Mouse (Mus musculus) embryonic facial prominence, embryonic 14.5 days (tissue): ENCODE results near the gene Dpyd. TPM values are rescaled to one million over a fixed set of nuclear protein-coding genes. Genes with fewer than 3 reads are reported as not detected.

ENCODE experiments used
- ATAC-seq: fragments of 200-750 bp; cut with Nextera tagmentation; 2 replicates; pipeline ENCODE4 v1.8.0; 2017; ENCODE audit warnings: low read depth, moderate number of reproducible peaks, moderate TSS enrichment
- DNase-seq: peaks from one replicate; pipeline ENCODE4 v3.0.0-alpha.2; 2015; ENCODE audit warnings: low spot score
- H3K27ac ChIP-seq: fragments of 300-500 bp; sonication (generic); replicated peaks from 2 replicates; pipeline ENCODE4 v1.5.1; 2014; ENCODE audit warnings: low read depth, mild to moderate bottlenecking, low read length, moderate library complexity
- H3K27me3 ChIP-seq: fragments of 300-500 bp; sonication (generic); replicated peaks from 2 replicates; pipeline ENCODE4 v1.6.1; 2014; ENCODE audit warnings: low read length; ENCODE audit not compliant: control insufficient read depth, insufficient read depth
- H3K36me3 ChIP-seq: fragments of 300-500 bp; sonication (generic); 2 replicates; pipeline ENCODE4 v1.6.1; 2014; ENCODE audit warnings: low read length, mixed read lengths; ENCODE audit not compliant: control insufficient read depth, insufficient read depth
- H3K4me1 ChIP-seq: fragments of 300-500 bp; sonication (generic); 2 replicates; pipeline ENCODE4 v1.6.1; 2014; ENCODE audit warnings: antibody characterized with exemption, low read length; ENCODE audit not compliant: control insufficient read depth, insufficient read depth
- H3K4me2 ChIP-seq: fragments of 300-500 bp; sonication (generic); 2 replicates; pipeline ENCODE4 v1.6.1; 2014; ENCODE audit warnings: low read depth, mild to moderate bottlenecking, low read length, moderate library complexity, mixed read lengths
- H3K4me3 ChIP-seq: fragments of 300-500 bp; sonication (generic); 2 replicates; pipeline ENCODE4 v1.5.1; 2014; ENCODE audit warnings: low read depth, mild to moderate bottlenecking, low read length
- H3K9ac ChIP-seq: fragments of 300-500 bp; sonication (generic); 2 replicates; pipeline ENCODE4 v1.6.1; 2014; ENCODE audit warnings: low read depth, mild to moderate bottlenecking, low read length, moderate library complexity, mixed read lengths
- H3K9me3 ChIP-seq: fragments of 300-500 bp; sonication (generic); 2 replicates; pipeline ENCODE4 v1.6.1; 2016; ENCODE audit warnings: low read length; ENCODE audit not compliant: control insufficient read depth
- WGBS: fragments of 180-500 bp; shearing (Covaris S2); extraction: QIAGEN DNeasy Blood & Tissue Kit; methylation state at CpG from one replicate; pipeline ENCODE4 v1.1.7; 2014; 5-methylcytosine and 5-hydroxymethylcytosine counted together
- polyA plus RNA-seq: library from polyadenylated mRNA; unstranded; fragments of >200 nt; fragmentation: Nextera tagmentation; extraction: Ambion mirVana; gene quantifications from 2 replicates; pipeline ENCODE4 v1.2.1, GENCODE M21; 2014

Gene Dpyd
- polyA plus RNA-seq, 1 experiment from 2014 or later, result 6.9 TPM

DNA sequence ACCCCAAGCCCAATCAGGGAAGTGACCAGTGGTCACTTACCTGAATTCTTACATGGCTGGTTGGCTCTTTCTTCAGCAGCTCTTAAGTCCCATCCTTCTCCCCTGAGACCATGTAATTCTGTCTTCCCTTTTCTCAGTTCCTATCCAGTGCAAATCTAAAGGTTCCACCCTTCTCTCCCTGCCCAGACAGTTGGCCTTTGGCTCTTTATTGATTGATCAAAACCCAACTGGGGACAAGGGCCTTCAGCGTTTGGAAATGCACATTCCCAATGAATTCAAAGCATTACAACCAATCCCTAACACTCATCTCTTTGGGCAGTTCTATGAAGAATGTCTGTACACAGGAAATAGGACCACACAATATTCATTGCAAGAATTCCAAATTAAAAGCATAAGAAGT is 251.0 kb downstream of the Dpyd start:
- Histone ChIP-seq H3K9ac (no peak overlapping the region), H3K27ac (no peak overlapping the region), H3K36me3 (no peaks in the 10 kb centered on the region), H3K4me2 (no peak overlapping the region), H3K4me1 (no peaks in the 10 kb centered on the region), H3K9me3 (no peaks in the 10 kb centered on the region), H3K27me3 (no peaks in the 10 kb centered on the region), H3K4me3 (no peak overlapping the region)
- WGBS, result 69% methylated on average over 1 of the region's 1 CpGs
- ATAC-seq, result no peak
- DNase-seq, result no peak

DNA sequence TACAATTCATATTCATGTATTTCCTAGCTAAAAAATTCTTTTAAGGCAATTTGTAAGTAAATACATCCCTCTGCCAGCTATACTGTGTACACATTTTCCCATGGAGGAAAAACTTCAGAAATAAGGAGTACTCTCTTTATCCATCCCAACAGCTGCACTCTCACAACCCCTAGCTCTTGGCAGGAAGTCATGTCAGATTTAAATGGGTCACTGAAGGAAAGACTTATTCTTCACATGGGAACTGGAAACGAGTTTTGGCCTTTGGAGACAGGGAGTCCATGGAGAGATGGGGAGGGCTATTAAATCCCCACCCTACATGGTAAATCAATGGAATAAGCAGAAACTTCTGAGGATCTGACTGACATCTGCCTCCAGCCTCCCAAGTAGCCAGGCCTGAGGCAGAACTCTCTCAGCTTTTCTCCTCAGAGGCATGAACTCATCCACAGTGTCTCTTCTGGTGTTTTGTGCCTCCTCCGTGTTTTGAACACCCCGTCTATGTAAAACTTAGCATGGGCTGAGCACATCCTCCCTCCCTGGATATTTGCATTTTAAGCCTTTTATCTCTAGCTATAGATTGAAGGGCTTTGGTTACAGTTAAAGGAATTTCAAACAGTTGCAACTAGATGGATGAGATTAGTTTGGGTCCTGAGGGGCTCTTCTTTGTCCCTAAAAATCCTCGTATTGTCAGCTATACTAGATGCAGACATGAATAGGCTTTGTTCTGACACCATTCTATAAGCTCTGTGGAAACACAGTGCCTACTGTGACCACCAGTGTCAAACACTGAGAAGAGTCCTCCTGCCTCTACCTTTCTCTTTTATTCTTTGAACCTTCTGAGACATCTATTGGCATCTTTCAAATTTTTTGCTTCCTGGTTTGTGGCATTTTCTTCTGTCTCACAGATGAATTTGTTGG is 288.9 kb downstream of the Dpyd start:
- H3K4me2 ChIP-seq, result no peak overlapping the region
- 23% methylated on average over 4 of the region's 4 CpGs for WGBS
- no peak overlapping the region for H3K9ac ChIP-seq
- DNase-seq (peak; percentile 40), ATAC-seq (peak; percentile 22; the same call in 1 of the 2 replicates)
- no peak overlapping the region for H3K27ac ChIP-seq
- H3K4me3 ChIP-seq, result no peak overlapping the region
- H3K36me3 ChIP-seq, result no peaks in the 10 kb centered on the region
- no peaks in the 10 kb centered on the region for H3K9me3 ChIP-seq
- H3K4me1 ChIP-seq, result 0 out of 2 replicates have a peak, but pooled peaks cover 6% of the 10 kb centered on the region
- no peaks in the 10 kb centered on the region for H3K27me3 ChIP-seq

DNA sequence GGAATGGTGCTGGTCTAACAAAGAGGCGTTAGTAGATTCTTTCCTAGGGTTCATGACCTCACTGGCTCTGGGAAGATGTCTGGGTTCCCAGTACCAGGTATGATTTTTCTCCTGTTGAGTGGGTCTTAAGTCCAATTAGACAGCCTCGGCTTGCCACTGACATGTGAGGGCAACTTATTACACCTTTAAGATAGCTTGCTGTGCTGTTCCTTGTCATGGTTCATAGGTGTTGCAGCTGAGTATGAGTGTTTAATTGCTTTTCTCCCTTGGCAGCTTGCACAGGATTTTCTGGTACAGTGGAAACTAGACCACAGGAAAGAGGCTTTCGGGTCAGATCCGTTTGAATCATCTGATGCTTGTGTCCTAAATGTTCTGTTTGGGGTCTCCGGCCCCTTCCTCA is 290.8 kb downstream of the Dpyd start:
- DNase-seq, result no peak
- Histone ChIP-seq H3K9me3 (no peaks in the 10 kb centered on the region), H3K9ac (no peak overlapping the region), H3K4me1 (0 out of 2 replicates have a peak, but pooled peaks cover 6% of the 10 kb centered on the region), H3K4me3 (no peak overlapping the region), H3K27me3 (no peaks in the 10 kb centered on the region), H3K36me3 (no peaks in the 10 kb centered on the region), H3K4me2 (no peak overlapping the region), H3K27ac (no peak overlapping the region)
- 86% methylated on average over 5 of the region's 5 CpGs for WGBS
- ATAC-seq, result no peak

DNA sequence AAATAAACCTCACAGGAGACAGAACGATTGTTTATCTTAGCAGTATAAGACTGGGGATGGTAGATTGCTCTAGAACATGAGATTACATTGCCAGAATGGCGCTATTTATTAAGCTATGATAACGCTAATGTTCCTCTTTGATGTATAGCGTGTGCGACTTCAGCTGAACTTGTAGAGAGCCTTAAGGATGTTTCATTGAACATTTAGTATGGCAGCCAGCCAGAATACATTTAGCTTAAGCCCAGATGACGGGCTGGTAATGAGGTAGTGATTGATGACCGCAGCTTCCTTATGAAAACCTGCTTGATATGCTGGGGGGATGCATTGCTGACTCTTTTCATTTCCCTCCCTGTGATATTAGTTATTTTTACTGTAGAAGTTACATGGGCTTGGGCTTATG is 293.5 kb downstream of the Dpyd start:
- DNase-seq (peak; percentile 63), ATAC-seq (0 out of 2 replicates have a peak, but pooled peaks have one; percentile 47)
- no peaks in the 10 kb centered on the region for H3K27me3 ChIP-seq

DNA sequence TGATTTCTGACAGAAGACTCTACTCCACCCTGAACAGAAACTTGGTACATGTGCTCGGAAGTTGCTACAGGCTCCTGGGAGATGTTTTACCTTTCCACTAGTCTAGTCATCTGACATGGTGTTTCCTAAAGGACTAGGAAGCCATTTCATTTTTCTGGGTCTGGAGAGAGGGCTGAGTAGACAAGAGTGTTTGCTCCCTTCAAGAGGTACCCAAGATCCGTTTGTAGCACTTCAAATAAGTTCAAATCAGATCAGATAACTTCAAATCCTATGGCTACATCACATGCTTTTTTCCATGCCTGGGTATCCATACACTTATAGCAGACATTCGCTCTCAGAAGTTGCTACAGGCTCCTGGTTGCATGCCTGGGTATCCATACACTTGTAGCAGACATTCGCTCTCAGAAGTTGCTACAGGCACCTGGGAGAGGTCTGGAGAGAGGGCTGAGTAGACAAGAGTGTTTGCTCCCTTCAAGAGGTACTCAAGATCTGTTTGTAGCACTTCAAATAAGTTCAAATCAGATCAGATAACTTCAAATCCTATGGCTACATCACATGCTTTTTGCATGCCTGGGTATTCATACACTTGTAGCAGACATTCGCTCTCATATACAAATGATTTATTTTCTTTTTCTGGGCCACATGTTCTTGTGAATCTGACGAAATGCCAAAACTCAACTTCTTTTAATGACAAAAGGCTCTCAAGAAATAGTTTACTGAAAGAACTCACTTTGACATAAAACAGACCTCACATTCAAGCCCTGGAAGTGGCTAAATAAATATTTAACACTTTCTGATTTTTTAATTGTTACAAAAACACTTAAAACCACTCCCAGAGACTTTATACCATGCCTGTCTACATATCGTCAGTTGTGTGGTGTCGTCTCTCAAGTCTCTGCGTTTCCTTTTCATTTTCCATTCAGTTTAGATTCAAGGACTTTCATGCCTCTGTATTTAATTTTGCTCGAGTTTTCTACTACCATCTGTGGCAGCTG is 307.5 kb downstream of the Dpyd start:
- Histone ChIP-seq H3K4me3 (no peak overlapping the region), H3K4me2 (no peak overlapping the region; the same call in 1 of the 2 replicates), H3K9me3 (no peaks in the 10 kb centered on the region), H3K36me3 (no peaks in the 10 kb centered on the region), H3K4me1 (no peaks in the 10 kb centered on the region), H3K27me3 (no peaks in the 10 kb centered on the region), H3K27ac (no peak overlapping the region), H3K9ac (no peak overlapping the region)
- no peak for ATAC-seq
- DNase-seq, result peak; percentile 12
- 61% methylated on average over 10 of the region's 10 CpGs for WGBS

More for the DNA sequence above, 293.5 kb downstream of the Dpyd start:
- Histone ChIP-seq H3K4me3 (no peak overlapping the region), H3K9me3 (no peaks in the 10 kb centered on the region), H3K27ac (no peak overlapping the region), H3K9ac (no peak overlapping the region), H3K36me3 (no peaks in the 10 kb centered on the region), H3K4me2 (no peak overlapping the region), H3K4me1 (0 out of 2 replicates have a peak, but pooled peaks cover 6% of the 10 kb centered on the region)
- WGBS, result 40% methylated on average over 7 of the region's 7 CpGs

DNA sequence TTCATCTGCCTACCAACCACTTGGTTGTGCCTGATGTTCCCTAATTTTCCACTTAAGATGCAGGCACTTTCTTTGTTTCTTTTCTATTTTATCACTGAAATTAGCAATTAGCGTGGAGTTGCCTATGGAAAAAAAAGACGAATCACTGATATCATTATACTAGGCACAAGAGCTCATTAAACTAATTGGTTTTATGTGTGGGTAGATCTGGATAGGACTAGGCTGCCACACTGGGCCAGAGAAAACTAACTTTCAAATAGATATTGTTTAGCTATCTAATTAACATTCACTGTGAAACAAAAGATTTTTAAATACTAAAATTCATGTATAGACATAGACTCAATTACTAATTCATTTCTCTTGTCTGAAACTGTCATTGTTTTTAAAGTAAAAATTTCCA is 313.9 kb downstream of the Dpyd start:
- H3K27ac ChIP-seq, result no peak overlapping the region
- ATAC-seq (no peak), DNase-seq (no peak)
- H3K36me3 ChIP-seq, result no peaks in the 10 kb centered on the region
- no peaks in the 10 kb centered on the region for H3K4me1 ChIP-seq
- no peak overlapping the region for H3K4me3 ChIP-seq
- 77% methylated on average over 2 of the region's 2 CpGs for WGBS
- H3K9ac ChIP-seq, result no peak overlapping the region
- no peak overlapping the region for H3K4me2 ChIP-seq
- H3K27me3 ChIP-seq, result no peaks in the 10 kb centered on the region
- H3K9me3 ChIP-seq, result no peaks in the 10 kb centered on the region

DNA sequence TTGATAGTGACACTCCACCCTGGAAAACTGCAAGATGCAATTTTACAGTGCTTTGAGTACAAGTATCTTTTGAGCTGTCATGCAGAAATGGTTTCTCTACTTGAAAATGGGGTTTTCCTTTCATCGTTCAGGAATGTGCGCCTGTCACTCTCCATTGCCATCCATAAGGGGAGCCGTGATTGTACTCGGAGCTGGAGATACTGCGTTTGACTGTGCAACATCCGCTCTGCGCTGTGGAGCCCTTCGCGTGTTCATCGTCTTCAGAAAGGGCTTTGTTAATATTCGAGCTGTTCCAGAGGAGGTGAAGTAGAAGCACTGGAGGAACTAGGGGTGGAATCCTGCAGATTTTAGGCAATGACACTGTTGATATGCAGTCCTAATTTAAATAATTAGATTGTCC is 337.1 kb downstream of the Dpyd start:
- H3K9me3 ChIP-seq, result no peaks in the 10 kb centered on the region
- 82% methylated on average over 11 of the region's 11 CpGs for WGBS

DNA sequence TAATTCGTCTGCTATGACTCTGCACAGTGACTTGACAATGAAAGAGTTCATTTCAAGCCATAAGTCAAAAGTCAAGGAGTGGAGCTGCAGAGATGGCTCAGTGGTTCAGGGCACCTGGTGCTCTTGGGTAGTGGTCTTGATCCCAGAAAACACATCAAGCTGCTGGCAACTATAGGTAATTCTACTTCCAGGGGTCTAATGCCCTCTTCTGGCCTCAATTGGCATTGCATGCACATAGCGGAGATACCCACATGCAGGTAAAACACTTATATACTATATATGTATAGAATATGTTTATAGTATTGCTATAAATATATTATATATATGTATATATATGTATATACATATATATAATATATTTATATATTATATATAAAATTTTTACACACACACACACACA is 429.4 kb downstream of the Dpyd start:
- H3K4me1 ChIP-seq, result no peaks in the 10 kb centered on the region
- H3K4me3 ChIP-seq, result no peak overlapping the region
- H3K9me3 ChIP-seq, result 0 out of 2 replicates have a peak, but pooled peaks cover 3% of the 10 kb centered on the region
- H3K27me3 ChIP-seq, result no peaks in the 10 kb centered on the region
- 88% methylated on average over 2 of the region's 2 CpGs for WGBS
- no peak overlapping the region for H3K4me2 ChIP-seq
- no peak overlapping the region for H3K27ac ChIP-seq
- H3K36me3 ChIP-seq, result no peaks in the 10 kb centered on the region
- DNase-seq (no peak), ATAC-seq (no peak)
- H3K9ac ChIP-seq, result no peak overlapping the region

More for the DNA sequence above, 337.1 kb downstream of the Dpyd start:
- Histone ChIP-seq H3K4me3 (no peak overlapping the region), H3K4me1 (no peaks in the 10 kb centered on the region), H3K36me3 (no peaks in the 10 kb centered on the region), H3K4me2 (no peak overlapping the region), H3K9ac (no peak overlapping the region), H3K27me3 (no peaks in the 10 kb centered on the region), H3K27ac (no peak overlapping the region)
- no peak for ATAC-seq
- no peak for DNase-seq
